Mouse (Mus musculus) megakaryocyte progenitor cell, adult 5-6 weeks (primary cell): ENCODE data around the gene Tmem132b. TPM values are rescaled to one million over a fixed set of nuclear protein-coding genes. Genes with fewer than 3 reads are reported as not detected.
A peak's percentile ranks its signal among the peaks of the same experiment; 100 is the strongest.

Experiments
- ATAC-seq: replicated peaks from 2 replicates; pipeline ENCODE4 v1.8.0; 2016; ENCODE audit warnings: mild to moderate bottlenecking, moderate TSS enrichment, inconsistent platforms; ENCODE audit not compliant: poor library complexity
- total RNA-seq, 2 experiments: library from RNA; stranded (forward) in 1 of 2; stranded (reverse) in 1 of 2; fragments of 157-497, 149-512 nt in 1 of 2; fragments of 200-1000 nt in 1 of 2; gene quantifications; 2 replicates each; pipeline versions ENCODE4 v1.2.3 to v1.2.4; 2015 to 2017

Tmem132b gene
- total RNA-seq, 2 experiments from 2014 or later = not detected

- ATAC-seq = peak; percentile 88
Observed at GRCm38 (mm10) chr5:125509541-125509940, 22.0 kb upstream of the Tmem132b start.

- ATAC-seq = no peak
Observed at GRCm38 (mm10) chr5:125515006-125515405, 16.6 kb upstream of the Tmem132b start.

GRCm38 (mm10) chr5:125518640-125519039 is 12.9 kb upstream of the Tmem132b start:
- ATAC-seq = peak; percentile 45

- peak; percentile 80 for ATAC-seq
Observed at GRCm38 (mm10) chr5:125520930-125521590, 10.5 kb upstream of the Tmem132b start.

GRCm38 (mm10) chr5:125523361-125523760 is 8.2 kb upstream of the Tmem132b start:
- no peak for ATAC-seq

GRCm38 (mm10) chr5:125525516-125525915 is 6.1 kb upstream of the Tmem132b start:
- no peak for ATAC-seq

- peak; percentile 54; the same call in 1 of the 2 replicates for ATAC-seq
Observed at GRCm38 (mm10) chr5:125526464-125526863, 5.1 kb upstream of the Tmem132b start.

- ATAC-seq = peak; percentile 60
Observed at GRCm38 (mm10) chr5:125529109-125529508, 2.5 kb upstream of the Tmem132b start.

- ATAC-seq = no peak
Observed at GRCm38 (mm10) chr5:125532191-125532544, 594 bp downstream of the Tmem132b start.

- no peak for ATAC-seq
Observed at GRCm38 (mm10) chr5:125532545-125533224, 1.1 kb downstream of the Tmem132b start.

- ATAC-seq = no peak
Observed at GRCm38 (mm10) chr5:125533225-125533900, 1.8 kb downstream of the Tmem132b start.

GRCm38 (mm10) chr5:125534168-125534610 is 2.6 kb downstream of the Tmem132b start:
- ATAC-seq = no peak

- no peak for ATAC-seq
Observed at GRCm38 (mm10) chr5:125534611-125535324, 3.2 kb downstream of the Tmem132b start.

- ATAC-seq = no peak
Observed at GRCm38 (mm10) chr5:125545090-125545489, 13.5 kb downstream of the Tmem132b start.

GRCm38 (mm10) chr5:125546293-125546692 is 14.7 kb downstream of the Tmem132b start:
- no peak for ATAC-seq

- no peak for ATAC-seq
Observed at GRCm38 (mm10) chr5:125549750-125550489, 18.3 kb downstream of the Tmem132b start.

GRCm38 (mm10) chr5:125555732-125556131 is 24.2 kb downstream of the Tmem132b start:
- no peak for ATAC-seq

GRCm38 (mm10) chr5:125563492-125563891 is 31.9 kb downstream of the Tmem132b start:
- ATAC-seq = no peak

GRCm38 (mm10) chr5:125565725-125566124 is 34.2 kb downstream of the Tmem132b start:
- ATAC-seq = no peak

GRCm38 (mm10) chr5:125568457-125568856 is 36.9 kb downstream of the Tmem132b start:
- ATAC-seq = no peak

- no peak for ATAC-seq
Observed at GRCm38 (mm10) chr5:125572011-125572410, 40.4 kb downstream of the Tmem132b start.
